Mouse (Mus musculus) liver, postnatal 0 days (tissue): ENCODE measurements around the gene Samsn1. TPM values are rescaled to one million over a fixed set of nuclear protein-coding genes. Genes with fewer than 3 reads are reported as not detected.

Experiments
- ATAC-seq: fragments of 200-750 bp; cut with Nextera tagmentation; 2 replicates; pipeline ENCODE4 v1.8.0; 2017; ENCODE audit warnings: mild to moderate bottlenecking, moderate library complexity
- DNase-seq: peaks from one replicate; pipeline ENCODE4 v3.0.0-alpha.2; 2016
- H3K27ac ChIP-seq: fragments of 300-500 bp; sonication (generic); 2 replicates; pipeline ENCODE4 v1.5.1; 2014; ENCODE audit warnings: antibody characterized with exemption, moderate library complexity, mild to moderate bottlenecking, low read depth
- H3K27me3 ChIP-seq: fragments of 300-500 bp; sonication (generic); 2 replicates; pipeline ENCODE4 v1.6.1; 2014; ENCODE audit warnings: low read length, control low read depth, mixed read lengths; ENCODE audit not compliant: insufficient read depth
- H3K36me3 ChIP-seq: fragments of 300-500 bp; sonication (generic); replicated peaks from 2 replicates; pipeline ENCODE4 v1.6.1; 2014; ENCODE audit warnings: mild to moderate bottlenecking, control low read depth, low read length, moderate library complexity, mixed read lengths; ENCODE audit not compliant: insufficient read depth
- H3K4me1 ChIP-seq: fragments of 300-500 bp; sonication (generic); 2 replicates; pipeline ENCODE4 v1.6.1; 2014; ENCODE audit warnings: antibody characterized with exemption, mild to moderate bottlenecking, control low read depth; ENCODE audit not compliant: insufficient read depth
- H3K4me2 ChIP-seq: fragments of 300-500 bp; sonication (generic); 2 replicates; pipeline ENCODE4 v1.6.1; 2014; ENCODE audit warnings: low read depth, mild to moderate bottlenecking, low read length, moderate library complexity, mixed read lengths
- H3K4me3 ChIP-seq: fragments of 300-500 bp; sonication (generic); 2 replicates; pipeline ENCODE4 v1.5.1; 2014; ENCODE audit warnings: low read depth, low read length
- H3K9ac ChIP-seq: fragments of 300-500 bp; sonication (generic); replicated peaks from 2 replicates; pipeline ENCODE4 v1.6.1; 2014; ENCODE audit warnings: mild to moderate bottlenecking, moderate library complexity
- H3K9me3 ChIP-seq: fragments of 300-500 bp; sonication (generic); 2 replicates; pipeline ENCODE4 v1.6.1; 2016; ENCODE audit warnings: mild to moderate bottlenecking, control low read depth, low read length, mixed read lengths
- CTCF ChIP-seq: sonication (generic); IDR thresholded peaks from 2 replicates; pipeline ENCODE4 v1.5.1; 2016; ENCODE audit warnings: antibody characterized with exemption, low read depth
- EP300 ChIP-seq: IDR thresholded peaks from 2 replicates; pipeline ENCODE4 v1.6.1; 2016; ENCODE audit warnings: antibody characterized with exemption, low read depth, mild to moderate bottlenecking
- WGBS: fragments of 180-500 bp; shearing (Covaris S2); extraction: QIAGEN DNeasy Blood & Tissue Kit; methylation state at CpG from one replicate; pipeline ENCODE4 v1.1.7; 2014; ENCODE audit not compliant: insufficient replicate concordance; 5-methylcytosine and 5-hydroxymethylcytosine counted together
- polyA plus RNA-seq: library from polyadenylated mRNA; unstranded; fragments of >200 nt; fragmentation: Nextera tagmentation; extraction: Ambion mirVana; gene quantifications from 2 replicates; pipeline ENCODE4 v1.2.1, GENCODE M21; 2015

The Samsn1 gene
- polyA plus RNA-seq, 1 experiment from 2014 or later, result 10.1 TPM

- ATAC-seq, result no peak
- Histone ChIP-seq H3K27me3 (no peaks in the 10 kb centered on the region), H3K9me3 (no peaks in the 10 kb centered on the region), H3K36me3 (no peaks in the 10 kb centered on the region), H3K4me1 (no peaks in the 10 kb centered on the region), H3K4me2 (no peak overlapping the region), H3K27ac (no peak overlapping the region), H3K9ac (no peak overlapping the region), H3K4me3 (no peak overlapping the region)
- TF ChIP-seq CTCF, result no peak
- TF ChIP-seq EP300, result no peak
- WGBS, result 47% methylated on average over 11 of the region's 11 CpGs
- DNase-seq, result no peak
These were observed 92.4 kb downstream of the Samsn1 start for GRCm38 (mm10) chr16:75929536-75930221.

GRCm38 (mm10) chr16:75926511-75926910, 95.6 kb downstream of the Samsn1 start:
- no peaks in the 10 kb centered on the region for H3K9me3 ChIP-seq

GRCm38 (mm10) chr16:75920870-75921269, 101.2 kb downstream of the Samsn1 start:
- Histone ChIP-seq H3K27ac (no peak overlapping the region), H3K4me3 (no peak overlapping the region), H3K9me3 (no peaks in the 10 kb centered on the region), H3K27me3 (no peaks in the 10 kb centered on the region), H3K4me1 (peaks cover 4% of the 10 kb centered on the region; the same call in 1 of the 2 replicates), H3K36me3 (no peaks in the 10 kb centered on the region), H3K9ac (no peak overlapping the region), H3K4me2 (no peak overlapping the region)
- 50% methylated on average over 4 of the region's 4 CpGs for WGBS
- TF ChIP-seq EP300 (no peak), CTCF (no peak)
- no peak for ATAC-seq
- no peak for DNase-seq

More at GRCm38 (mm10) chr16:75926511-75926910, 95.6 kb downstream of the Samsn1 start:
- Histone ChIP-seq H3K4me1 (no peaks in the 10 kb centered on the region), H3K4me2 (no peak overlapping the region), H3K27ac (no peak overlapping the region), H3K9ac (no peak overlapping the region), H3K4me3 (no peak overlapping the region), H3K27me3 (no peaks in the 10 kb centered on the region), H3K36me3 (no peaks in the 10 kb centered on the region)
- TF ChIP-seq CTCF, result no peak
- no peak for TF ChIP-seq EP300
- no peak for DNase-seq
- 61% methylated on average over 2 of the region's 2 CpGs for WGBS
- ATAC-seq, result no peak

- no peaks in the 10 kb centered on the region for H3K36me3 ChIP-seq
- peaks cover 4% of the 10 kb centered on the region; the same call in 1 of the 2 replicates for H3K4me1 ChIP-seq
- no peak overlapping the region for H3K4me3 ChIP-seq
- H3K9me3 ChIP-seq, result no peaks in the 10 kb centered on the region
- no peak overlapping the region for H3K27ac ChIP-seq
- no peak overlapping the region for H3K4me2 ChIP-seq
- 55% methylated on average over 4 of the region's 4 CpGs for WGBS
- TF ChIP-seq CTCF, result no peak
- TF ChIP-seq EP300, result peak; percentile 54; the same call in 1 of the 2 replicates
- no peaks in the 10 kb centered on the region for H3K27me3 ChIP-seq
- H3K9ac ChIP-seq, result no peak overlapping the region
- ATAC-seq (no peak), DNase-seq (no peak)
These were observed 102.8 kb downstream of the Samsn1 start for GRCm38 (mm10) chr16:75919298-75919697.

GRCm38 (mm10) chr16:75917712-75918111, 104.4 kb downstream of the Samsn1 start:
- Histone ChIP-seq H3K27me3 (no peaks in the 10 kb centered on the region), H3K4me1 (peaks cover 4% of the 10 kb centered on the region; the same call in 1 of the 2 replicates), H3K9ac (no peak overlapping the region), H3K36me3 (no peaks in the 10 kb centered on the region), H3K9me3 (no peaks in the 10 kb centered on the region), H3K27ac (no peak overlapping the region; the same call in 1 of the 2 replicates), H3K4me2 (no peak overlapping the region), H3K4me3 (no peak overlapping the region)
- ATAC-seq (peak; percentile 74), DNase-seq (no peak)
- 45% methylated on average over 5 of the region's 5 CpGs for WGBS
- TF ChIP-seq EP300, result peak; percentile 66; the same call in 1 of the 2 replicates
- no peak for TF ChIP-seq CTCF

- Histone ChIP-seq H3K27ac (no peak overlapping the region), H3K9ac (no peak overlapping the region), H3K4me3 (no peak overlapping the region), H3K36me3 (no peaks in the 10 kb centered on the region), H3K4me2 (no peak overlapping the region), H3K9me3 (no peaks in the 10 kb centered on the region), H3K4me1 (no peaks in the 10 kb centered on the region), H3K27me3 (no peaks in the 10 kb centered on the region)
- 72% methylated on average over 5 of the region's 5 CpGs for WGBS
- no peak for DNase-seq
- no peak for ATAC-seq
- TF ChIP-seq EP300 (peak; percentile 61), CTCF (no peak)
These were observed 110.0 kb downstream of the Samsn1 start for GRCm38 (mm10) chr16:75912051-75912450.
